Mouse (Mus musculus): ENCODE measurements at regions not wholly inside any gene's neighbourhood (a gene's known extent, or its start where the extent isn't known, plus 50 kb on each side); places are given as distances from the start of the nearest gene placed in this dataset.

- TF ChIP-seq CTCF (IDR thresholded peaks at IDR 0.05; ENCODE audit: borderline replicate concordance, control insufficient read depth, extremely low read depth, insufficient read depth, low read length, poor library complexity) (no peak), POLR2A (IDR thresholded peaks at IDR 0.05; ENCODE audit: control insufficient read depth, extremely low read depth, insufficient read depth, low read length, poor library complexity) (no peak)
Observed at GRCm38 (mm10) chr9:41391591-41392320, 230.3 kb upstream of the Ubash3b start.
